Mouse (Mus musculus): ENCODE measurements around the gene Cstf3. TPM values are rescaled to one million over a fixed set of nuclear protein-coding genes. Genes with fewer than 3 reads are reported as not detected.
A peak's percentile ranks its signal among the peaks of the same experiment; 100 is the strongest.

Cstf3 gene
- polyA plus RNA-seq, 1 experiment from 2014 or later: 63.1 TPM

GRCm38 (mm10) chr2:104578836-104579604 is 11.3 kb upstream of the Cstf3 start:
- Histone ChIP-seq H3K36me3 (no peaks in the 10 kb centered on the region), H3K4me1 (no peaks in the 10 kb centered on the region), H3K9ac (no peak overlapping the region), H3K27me3 (replicated peaks) (no peaks in the 10 kb centered on the region), H3K4me3 (replicated peaks) (no peak overlapping the region), H3K4me2 (no peak overlapping the region), H3K9me3 (no peaks in the 10 kb centered on the region), H3K27ac (no peak overlapping the region)
- no peak for ATAC-seq (ENCODE audit: insufficient read depth, low FRiP score, low read depth)
- WGBS: 74% methylated on average over 5 of the region's 5 CpGs

GRCm38 (mm10) chr2:104579784-104580446 is 10.4 kb upstream of the Cstf3 start:
- WGBS: 73% methylated on average over 7 of the region's 7 CpGs
- ATAC-seq (ENCODE audit: insufficient read depth, low FRiP score, low read depth): no peak
- Histone ChIP-seq H3K27me3 (replicated peaks) (no peaks in the 10 kb centered on the region), H3K4me3 (replicated peaks) (no peak overlapping the region), H3K4me2 (no peak overlapping the region), H3K9me3 (no peaks in the 10 kb centered on the region), H3K36me3 (no peaks in the 10 kb centered on the region), H3K27ac (no peak overlapping the region), H3K4me1 (no peaks in the 10 kb centered on the region), H3K9ac (no peak overlapping the region)

GRCm38 (mm10) chr2:104581281-104581879 is 8.9 kb upstream of the Cstf3 start:
- H3K27me3 ChIP-seq (replicated peaks): no peaks in the 10 kb centered on the region
- no peak overlapping the region for H3K4me3 ChIP-seq (replicated peaks)
- H3K9ac ChIP-seq: no peak overlapping the region
- no peaks in the 10 kb centered on the region for H3K4me1 ChIP-seq
- no peaks in the 10 kb centered on the region for H3K9me3 ChIP-seq
- 57% methylated on average over 9 of the region's 9 CpGs for WGBS
- no peak for ATAC-seq (ENCODE audit: insufficient read depth, low FRiP score, low read depth)
- no peaks in the 10 kb centered on the region for H3K36me3 ChIP-seq
- H3K4me2 ChIP-seq: no peak overlapping the region
- H3K27ac ChIP-seq: no peak overlapping the region

GRCm38 (mm10) chr2:104583032-104583431 is 7.3 kb upstream of the Cstf3 start:
- H3K27ac ChIP-seq: no peak overlapping the region
- H3K36me3 ChIP-seq: no peaks in the 10 kb centered on the region
- ATAC-seq (ENCODE audit: insufficient read depth, low FRiP score, low read depth): no peak
- H3K4me3 ChIP-seq (replicated peaks): no peak overlapping the region
- WGBS: 48% methylated on average over 6 of the region's 6 CpGs
- no peaks in the 10 kb centered on the region for H3K4me1 ChIP-seq
- no peak overlapping the region for H3K9ac ChIP-seq
- H3K27me3 ChIP-seq (replicated peaks): no peaks in the 10 kb centered on the region
- no peaks in the 10 kb centered on the region for H3K9me3 ChIP-seq
- H3K4me2 ChIP-seq: no peak overlapping the region

- Histone ChIP-seq H3K27ac (no peak overlapping the region), H3K36me3 (no peaks in the 10 kb centered on the region), H3K27me3 (replicated peaks) (no peaks in the 10 kb centered on the region), H3K9ac (no peak overlapping the region), H3K4me3 (replicated peaks) (no peak overlapping the region), H3K4me1 (no peaks in the 10 kb centered on the region), H3K4me2 (no peak overlapping the region), H3K9me3 (no peaks in the 10 kb centered on the region)
- no peak for ATAC-seq (ENCODE audit: insufficient read depth, low FRiP score, low read depth)
- WGBS: 84% methylated on average over 7 of the region's 7 CpGs
These were observed 6.1 kb upstream of the Cstf3 start for GRCm38 (mm10) chr2:104584226-104584625.

- H3K9ac ChIP-seq: no peak overlapping the region
- ATAC-seq (ENCODE audit: insufficient read depth, low FRiP score, low read depth): no peak
- WGBS: 28% methylated on average over 2 of the region's 2 CpGs
These were observed 4.7 kb upstream of the Cstf3 start for GRCm38 (mm10) chr2:104585645-104586044.

GRCm38 (mm10) chr2:104588552-104588951 is 1.8 kb upstream of the Cstf3 start:
- 91% methylated on average over 5 of the region's 5 CpGs for WGBS
- H3K4me1 ChIP-seq: no peaks in the 10 kb centered on the region
- no peak overlapping the region for H3K4me3 ChIP-seq (replicated peaks)
- no peaks in the 10 kb centered on the region for H3K9me3 ChIP-seq
- ATAC-seq (ENCODE audit: insufficient read depth, low FRiP score, low read depth): no peak
- no peaks in the 10 kb centered on the region for H3K36me3 ChIP-seq
- no peaks in the 10 kb centered on the region for H3K27me3 ChIP-seq (replicated peaks)
- H3K4me2 ChIP-seq: no peak overlapping the region
- no peak overlapping the region for H3K27ac ChIP-seq
- H3K9ac ChIP-seq: no peak overlapping the region

More at GRCm38 (mm10) chr2:104585645-104586044, 4.7 kb upstream of the Cstf3 start:
- Histone ChIP-seq H3K36me3 (no peaks in the 10 kb centered on the region), H3K27ac (no peak overlapping the region), H3K4me1 (no peaks in the 10 kb centered on the region), H3K4me2 (no peak overlapping the region), H3K9me3 (no peaks in the 10 kb centered on the region), H3K4me3 (replicated peaks) (no peak overlapping the region), H3K27me3 (replicated peaks) (no peaks in the 10 kb centered on the region)

GRCm38 (mm10) chr2:104590829-104591117 is 450 bp downstream of the Cstf3 start:
- no peaks in the 10 kb centered on the region for H3K9me3 ChIP-seq
- peak overlapping the region; percentile 60 for H3K4me2 ChIP-seq
- H3K4me3 ChIP-seq (replicated peaks): peak overlapping the region; percentile 90
- H3K27ac ChIP-seq: peak overlapping the region; percentile 85
- no peaks in the 10 kb centered on the region for H3K36me3 ChIP-seq
- H3K27me3 ChIP-seq (replicated peaks): no peaks in the 10 kb centered on the region
- under 1% methylated on average over 19 of the region's 19 CpGs for WGBS
- peak overlapping the region; percentile 77 for H3K9ac ChIP-seq
- no peaks in the 10 kb centered on the region for H3K4me1 ChIP-seq
- no peak for ATAC-seq (ENCODE audit: insufficient read depth, low FRiP score, low read depth)

- Histone ChIP-seq H3K4me1 (no peaks in the 10 kb centered on the region), H3K27ac (peak overlapping the region; percentile 85), H3K36me3 (no peaks in the 10 kb centered on the region), H3K27me3 (replicated peaks) (no peaks in the 10 kb centered on the region), H3K9ac (peak overlapping the region; percentile 77), H3K4me3 (replicated peaks) (peak overlapping the region; percentile 90), H3K4me2 (peak overlapping the region; percentile 60), H3K9me3 (no peaks in the 10 kb centered on the region)
- 1% methylated on average over 6 of the region's 6 CpGs for WGBS
- no peak for ATAC-seq (ENCODE audit: insufficient read depth, low FRiP score, low read depth)
These were observed 818 bp downstream of the Cstf3 start for GRCm38 (mm10) chr2:104591141-104591540.

- no peaks in the 10 kb centered on the region for H3K27me3 ChIP-seq (replicated peaks)
- ATAC-seq (ENCODE audit: insufficient read depth, low FRiP score, low read depth): no peak
- H3K9me3 ChIP-seq: no peaks in the 10 kb centered on the region
- H3K4me3 ChIP-seq (replicated peaks): no peak overlapping the region
- H3K36me3 ChIP-seq: peaks cover 3% of the 10 kb centered on the region; the same call in 1 of the 2 replicates
- WGBS: 47% methylated on average over 1 of the region's 1 CpGs
- H3K27ac ChIP-seq: no peak overlapping the region
- H3K4me1 ChIP-seq: no peaks in the 10 kb centered on the region
- no peak overlapping the region for H3K9ac ChIP-seq
- no peak overlapping the region for H3K4me2 ChIP-seq
These were observed 4.7 kb downstream of the Cstf3 start for GRCm38 (mm10) chr2:104595063-104595462.

GRCm38 (mm10) chr2:104603431-104603830 is 13.1 kb downstream of the Cstf3 start:
- ATAC-seq (ENCODE audit: insufficient read depth, low FRiP score, low read depth): no peak
- H3K27ac ChIP-seq: no peak overlapping the region
- H3K9ac ChIP-seq: no peak overlapping the region
- no peak overlapping the region for H3K4me3 ChIP-seq (replicated peaks)
- H3K27me3 ChIP-seq (replicated peaks): no peaks in the 10 kb centered on the region
- no peaks in the 10 kb centered on the region for H3K4me1 ChIP-seq
- H3K4me2 ChIP-seq: no peak overlapping the region
- H3K9me3 ChIP-seq: no peaks in the 10 kb centered on the region
- H3K36me3 ChIP-seq: peaks cover 7% of the 10 kb centered on the region; the same call in 1 of the 2 replicates
- 31% methylated on average over 1 of the region's 1 CpGs for WGBS

GRCm38 (mm10) chr2:104604718-104605117 is 14.4 kb downstream of the Cstf3 start:
- Histone ChIP-seq H3K27me3 (replicated peaks) (no peaks in the 10 kb centered on the region), H3K27ac (no peak overlapping the region), H3K4me3 (replicated peaks) (no peak overlapping the region), H3K9ac (no peak overlapping the region), H3K36me3 (peaks cover 4% of the 10 kb centered on the region; the same call in 1 of the 2 replicates), H3K4me1 (no peaks in the 10 kb centered on the region), H3K4me2 (no peak overlapping the region), H3K9me3 (no peaks in the 10 kb centered on the region)
- 83% methylated on average over 5 of the region's 5 CpGs for WGBS
- no peak for ATAC-seq (ENCODE audit: insufficient read depth, low FRiP score, low read depth)
